Mouse (Mus musculus) E14TG2a.4 (cell line): Measurements from ENCODE around the gene Fbh1.

Source experiments
- H3K27me3 ChIP-seq: 2 replicates; pipeline ENCODE4 v1.6.1; 2014; ENCODE audit warnings: low read length, control low read depth; ENCODE audit not compliant: insufficient read depth
- H3K36me3 ChIP-seq: 2 replicates; pipeline ENCODE4 v1.6.1; 2014; ENCODE audit warnings: low read length, control low read depth; ENCODE audit not compliant: insufficient read depth
- H3K4me1 ChIP-seq: replicated peaks from 2 replicates; pipeline ENCODE4 v1.6.1; 2014; ENCODE audit warnings: low read depth, low read length, control low read depth
- H3K4me3 ChIP-seq: replicated peaks from 2 replicates; pipeline ENCODE4 v1.5.1; 2014; ENCODE audit warnings: mild to moderate bottlenecking, low read length
- H3K9me3 ChIP-seq: 2 replicates; pipeline ENCODE4 v1.6.1; 2014; ENCODE audit warnings: low read length, control low read depth
- CTCF ChIP-seq: conservative IDR thresholded peaks from 2 replicates; pipeline ENCODE4 v1.5.1; 2014; ENCODE audit warnings: low read length
- NANOG ChIP-seq: IDR thresholded peaks from 2 replicates; pipeline ENCODE4 v1.6.1; 2014; ENCODE audit warnings: borderline replicate concordance, low read length, mixed read lengths
- POU5F1 ChIP-seq: IDR thresholded peaks from 2 replicates; pipeline ENCODE4 v1.6.1; 2014; ENCODE audit warnings: low read length, borderline replicate concordance

Gene Fbh1

DNA sequence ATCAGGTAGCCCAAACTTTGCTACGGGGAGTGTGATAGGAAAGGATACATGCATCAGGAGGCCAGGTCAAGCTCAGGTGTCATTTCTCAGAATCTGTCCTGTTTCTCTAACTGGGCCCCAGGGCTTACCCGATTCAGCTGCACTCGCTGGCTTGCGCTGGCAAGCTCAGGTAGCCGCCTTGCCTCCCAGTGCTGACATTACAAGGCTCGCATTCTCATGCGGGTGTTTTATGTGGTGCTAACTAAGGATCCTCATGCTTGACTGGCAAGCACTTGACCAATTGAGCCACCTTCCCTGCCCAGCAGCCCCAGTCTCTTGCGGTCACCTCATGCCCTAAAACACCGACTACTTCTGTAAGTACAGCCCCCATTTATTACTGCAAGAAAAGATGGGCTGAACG is 3.0 kb downstream of the Fbh1 start:
- Histone ChIP-seq H3K27me3 (no peaks in the 10 kb centered on the region), H3K4me3 (no peak overlapping the region), H3K4me1 (peaks cover 21% of the 10 kb centered on the region), H3K9me3 (no peaks in the 10 kb centered on the region), H3K36me3 (peaks cover 5% of the 10 kb centered on the region)
- TF ChIP-seq CTCF, result no peak
- TF ChIP-seq NANOG, result no peak
- no peak for TF ChIP-seq POU5F1

DNA sequence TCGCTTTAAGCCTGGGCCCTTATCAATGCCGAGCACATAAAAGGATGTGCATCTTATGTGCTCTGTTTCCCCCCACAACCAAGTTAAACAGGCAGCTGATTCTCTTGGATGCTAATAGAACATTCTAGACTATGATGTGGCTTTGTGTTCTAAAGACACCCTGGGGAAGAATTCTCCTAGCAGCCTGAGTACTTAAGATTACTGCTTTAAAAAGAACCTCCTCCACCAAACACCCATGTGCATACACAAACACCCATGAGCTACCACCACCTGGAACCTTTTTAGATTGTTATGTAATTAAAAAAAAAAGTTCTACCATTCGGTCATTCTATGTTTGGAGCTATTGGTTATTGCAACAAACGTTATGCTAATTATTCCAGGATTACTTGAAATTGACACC is 5.0 kb downstream of the Fbh1 start:
- H3K9me3 ChIP-seq, result no peaks in the 10 kb centered on the region
- H3K36me3 ChIP-seq, result peaks cover 18% of the 10 kb centered on the region
- TF ChIP-seq POU5F1, result no peak
- TF ChIP-seq NANOG, result no peak
- no peak for TF ChIP-seq CTCF
- no peak overlapping the region for H3K4me3 ChIP-seq
- H3K27me3 ChIP-seq, result no peaks in the 10 kb centered on the region
- H3K4me1 ChIP-seq, result peaks cover 14% of the 10 kb centered on the region

DNA sequence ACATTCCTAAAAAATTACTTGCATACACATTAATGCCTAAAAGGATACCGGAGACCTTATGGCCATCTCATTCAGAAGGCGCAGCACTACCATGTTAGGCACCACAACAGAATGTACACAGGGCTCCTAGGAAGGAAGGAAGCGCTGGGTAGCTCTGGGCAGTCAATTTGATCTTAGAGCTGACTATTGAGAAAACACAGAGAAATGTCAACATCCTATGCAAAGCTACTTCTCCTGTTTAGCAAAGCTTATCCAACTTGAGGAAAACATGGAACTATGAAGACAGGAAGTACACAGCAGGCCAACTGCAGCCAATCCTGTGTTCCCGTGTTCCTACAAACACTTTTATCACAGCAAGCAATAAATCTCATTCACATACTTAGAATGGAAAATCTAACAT is 5.7 kb downstream of the Fbh1 start:
- H3K4me3 ChIP-seq, result no peak overlapping the region
- no peak for TF ChIP-seq POU5F1
- TF ChIP-seq CTCF, result no peak
- no peak for TF ChIP-seq NANOG
- H3K9me3 ChIP-seq, result no peaks in the 10 kb centered on the region
- no peaks in the 10 kb centered on the region for H3K27me3 ChIP-seq
- peaks cover 18% of the 10 kb centered on the region for H3K4me1 ChIP-seq
- H3K36me3 ChIP-seq, result peaks cover 25% of the 10 kb centered on the region

DNA sequence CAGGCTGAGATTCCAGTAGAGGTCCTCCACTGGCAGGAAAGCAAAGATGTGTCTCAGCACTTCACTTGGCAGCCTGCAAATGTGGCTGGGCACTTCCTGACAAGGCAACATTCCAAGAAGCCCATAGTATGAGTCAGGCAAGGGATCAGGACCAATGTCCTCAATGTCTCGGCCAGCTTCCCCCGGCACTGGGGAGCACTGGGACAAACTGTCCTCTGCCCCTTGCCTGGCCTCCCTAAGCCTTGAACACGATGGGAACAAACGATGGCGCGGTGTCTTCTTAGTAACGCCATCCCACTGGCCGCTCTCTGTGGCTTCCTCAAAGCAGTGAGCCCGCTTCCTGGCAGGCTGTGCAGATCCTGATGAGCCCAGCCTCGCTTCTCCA is 10.2 kb downstream of the Fbh1 start:
- Histone ChIP-seq H3K36me3 (peaks cover 71% of the 10 kb centered on the region), H3K9me3 (no peaks in the 10 kb centered on the region), H3K27me3 (no peaks in the 10 kb centered on the region), H3K4me3 (no peak overlapping the region), H3K4me1 (0 out of 2 replicates have a peak, but pooled peaks cover 6% of the 10 kb centered on the region)
- TF ChIP-seq NANOG (no peak), POU5F1 (no peak), CTCF (no peak)

DNA sequence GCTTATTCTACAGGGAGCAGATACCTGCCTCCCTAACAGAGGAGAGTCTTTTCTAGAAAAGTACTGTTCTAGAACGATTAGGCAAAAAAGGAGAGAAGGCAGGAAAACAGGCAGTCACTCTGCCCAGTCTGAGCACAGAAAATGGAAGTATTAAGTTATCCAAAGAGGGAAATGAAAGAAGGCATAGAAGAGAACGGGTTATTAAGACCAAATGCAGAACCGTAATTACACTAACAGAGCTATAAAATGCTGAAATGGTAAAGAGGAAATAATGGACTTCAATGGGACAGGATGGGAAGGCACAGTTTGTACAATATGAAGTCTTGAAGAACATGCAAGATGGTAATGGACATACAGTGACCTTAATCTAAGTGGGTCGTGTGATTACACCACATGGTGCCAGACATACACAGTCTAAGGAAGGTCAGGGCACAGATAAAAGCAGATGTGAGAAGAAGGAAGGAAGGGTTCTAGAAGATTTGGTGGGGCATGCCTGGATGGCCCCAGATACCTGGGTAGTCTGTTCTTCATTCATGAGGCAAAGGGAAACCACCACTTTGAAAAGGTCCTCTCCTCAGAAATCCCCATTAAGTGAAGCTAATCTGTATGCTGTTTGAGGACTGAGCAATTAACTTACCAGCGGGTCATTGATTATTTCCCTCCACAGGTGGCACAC is 10.8 kb downstream of the Fbh1 start:
- H3K4me3 ChIP-seq, result no peak overlapping the region
- H3K36me3 ChIP-seq, result peaks cover 76% of the 10 kb centered on the region
- no peaks in the 10 kb centered on the region for H3K27me3 ChIP-seq
- H3K4me1 ChIP-seq, result 0 out of 2 replicates have a peak, but pooled peaks cover 6% of the 10 kb centered on the region
- H3K9me3 ChIP-seq, result no peaks in the 10 kb centered on the region
- TF ChIP-seq POU5F1 (no peak), NANOG (peak; percentile 64; the same call in 1 of the 2 replicates)

DNA sequence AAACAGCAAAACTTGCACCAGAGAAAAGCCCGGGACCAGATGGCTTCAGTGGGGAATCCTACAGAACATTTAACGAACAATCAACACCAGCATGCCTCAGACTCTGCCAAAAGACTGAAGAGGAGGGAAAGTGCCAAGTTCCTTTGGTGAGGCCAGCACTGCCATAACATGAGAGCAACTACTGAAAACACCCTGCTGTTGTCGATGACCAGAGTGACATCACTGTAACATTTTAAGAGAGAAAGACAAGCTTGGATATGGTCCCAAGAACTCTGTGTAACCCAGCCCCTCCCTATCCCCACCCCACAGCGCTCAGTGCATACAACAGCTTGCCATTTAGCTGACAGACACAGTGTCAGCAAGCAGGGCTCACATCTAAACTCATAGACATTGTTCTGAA is 11.7 kb downstream of the Fbh1 start:
- Histone ChIP-seq H3K36me3 (peaks cover 86% of the 10 kb centered on the region), H3K4me3 (no peak overlapping the region), H3K27me3 (no peaks in the 10 kb centered on the region), H3K4me1 (0 out of 2 replicates have a peak, but pooled peaks cover 6% of the 10 kb centered on the region), H3K9me3 (no peaks in the 10 kb centered on the region)
- TF ChIP-seq NANOG (no peak), CTCF (no peak), POU5F1 (no peak)

- H3K9me3 ChIP-seq, result no peaks in the 10 kb centered on the region
- H3K27me3 ChIP-seq, result no peaks in the 10 kb centered on the region
- TF ChIP-seq CTCF (no peak), POU5F1 (no peak), NANOG (no peak)
- H3K4me1 ChIP-seq, result 0 out of 2 replicates have a peak, but pooled peaks cover 6% of the 10 kb centered on the region
- H3K4me3 ChIP-seq, result no peak overlapping the region
- peaks cover 99% of the 10 kb centered on the region for H3K36me3 ChIP-seq
These were observed 14.8 kb downstream of the Fbh1 start for GRCm38 (mm10) chr2:11762541-11762940.

- TF ChIP-seq CTCF, result no peak
- TF ChIP-seq NANOG, result no peak
- TF ChIP-seq POU5F1, result no peak
- Histone ChIP-seq H3K36me3 (peaks cover 41% of the 10 kb centered on the region), H3K27me3 (no peaks in the 10 kb centered on the region)
These were observed 37.8 kb downstream of the Fbh1 start for GRCm38 (mm10) chr2:11739516-11740051.

More at GRCm38 (mm10) chr2:11739516-11740051, 37.8 kb downstream of the Fbh1 start:
- Histone ChIP-seq H3K4me1 (0 out of 2 replicates have a peak, but pooled peaks cover 5% of the 10 kb centered on the region), H3K9me3 (no peaks in the 10 kb centered on the region), H3K4me3 (no peak overlapping the region)
